Comparison of ENCODE assay signal across 7 mouse cellular contexts in genomic region chr5:22550033-22550551, GRCm38 (mm10). TPM values are rescaled to one million over a fixed set of nuclear protein-coding genes. Genes with fewer than 3 reads are reported as not detected.
A peak's percentile ranks its signal among the peaks of the same experiment; 100 is the strongest.
DNase-seq lines count a peak whose midpoint lies in the region; ATAC-seq lines count a peak whose summit lies in the region.

Gene Orc5 (minus strand): TSS chr5:22550429.

- H3K36me3 ChIP-seq in embryonic facial prominence, embryonic 10.5 days (replicated peaks) = peaks cover 24% of the 10 kb centered on the region
- H3K36me3 ChIP-seq in limb, embryonic 10.5 days = peaks cover 23% of the 10 kb centered on the region
- peaks cover 16% of the 10 kb centered on the region for H3K36me3 ChIP-seq in midbrain, embryonic 13.5 days

- ATAC-seq in granulocyte monocyte progenitor cell, adult 5-6 weeks (replicated peaks; ENCODE audit: poor library complexity, severe bottlenecking) = peak; percentile 95
- peak; percentile 100 for ATAC-seq in midbrain, embryonic 13.5 days

- H3K4me3 ChIP-seq in embryonic facial prominence, embryonic 10.5 days = peak within 1 kb of the TSS; percentile 80
- H3K4me3 ChIP-seq in limb, embryonic 10.5 days = peak within 1 kb of the TSS; percentile 75
- H3K4me3 ChIP-seq in midbrain, embryonic 13.5 days (replicated peaks) = peak within 1 kb of the TSS; percentile 68

- peaks cover 10% of the 10 kb centered on the region; the same call in 1 of the 2 replicates for H3K4me1 ChIP-seq in embryonic facial prominence, embryonic 10.5 days
- H3K4me1 ChIP-seq in limb, embryonic 10.5 days = peaks cover 10% of the 10 kb centered on the region; the same call in 1 of the 2 replicates
- H3K4me1 ChIP-seq in midbrain, embryonic 13.5 days (replicated peaks) = peaks cover 12% of the 10 kb centered on the region

- WGBS in embryonic facial prominence, embryonic 10.5 days = under 1% methylated on average over 31 of the region's 31 CpGs
- under 1% methylated on average over 31 of the region's 31 CpGs for WGBS in limb, embryonic 10.5 days
- WGBS in midbrain, embryonic 13.5 days = under 1% methylated on average over 31 of the region's 31 CpGs

- H3K4me2 ChIP-seq in midbrain, embryonic 13.5 days (replicated peaks) = peak within 1 kb of the TSS; percentile 89

- peak within 1 kb of the TSS; percentile 90 for H3K27ac ChIP-seq in embryonic facial prominence, embryonic 10.5 days (replicated peaks)
- peak within 1 kb of the TSS; percentile 92 for H3K27ac ChIP-seq in limb, embryonic 10.5 days
- H3K27ac ChIP-seq in midbrain, embryonic 13.5 days = peak within 1 kb of the TSS; percentile 73

- peak; percentile 96 for DNase-seq in adrenal gland, postnatal 10 days
- DNase-seq in embryonic facial prominence, embryonic 10.5 days (ENCODE audit: low spot score) = peak; percentile 96
- peak; percentile 90 for DNase-seq in kidney, adult 11 months
- DNase-seq in limb, embryonic 10.5 days (ENCODE audit: low spot score) = peak; percentile 96
- DNase-seq in spleen, adult 12 weeks (ENCODE audit: low spot score) = peak; percentile 92

- peak within 1 kb of the TSS; percentile 81 for H3K9ac ChIP-seq in midbrain, embryonic 13.5 days (replicated peaks)

- H3K27me3 ChIP-seq in embryonic facial prominence, embryonic 10.5 days (replicated peaks; ENCODE audit: low read depth, poor library complexity, severe bottlenecking) = no peaks in the 10 kb centered on the region
- no peaks in the 10 kb centered on the region for H3K27me3 ChIP-seq in limb, embryonic 10.5 days (ENCODE audit: low read depth, poor library complexity, severe bottlenecking)
- no peaks in the 10 kb centered on the region for H3K27me3 ChIP-seq in midbrain, embryonic 13.5 days

- peaks cover 4% of the 10 kb centered on the region; the same call in 1 of the 2 replicates for H3K9me3 ChIP-seq in embryonic facial prominence, embryonic 10.5 days
- H3K9me3 ChIP-seq in limb, embryonic 10.5 days (replicated peaks) = no peaks in the 10 kb centered on the region
- no peaks in the 10 kb centered on the region; the same call in 1 of the 2 replicates for H3K9me3 ChIP-seq in midbrain, embryonic 13.5 days

RNA-seq across cellular contexts. Expression of gene Orc5, which starts in this region (rescaled TPM):
- total RNA-seq in adrenal gland, postnatal 10 days (2021) = 10 to 100 TPM; 16.0 to 23.4 TPM
- 50.1 and 50.7 TPM in 2 replicates for polyA plus RNA-seq in embryonic facial prominence, embryonic 10.5 days (2016; fragmentation: Nextera tagmentation; extraction: Ambion mirVana)
- total RNA-seq in granulocyte monocyte progenitor cell, adult 5-6 weeks (2014; fragmentation: Nextera tagmentation) = 23.5 and 27.6 TPM in 2 replicates
- 29.4 and 32.6 TPM in 2 replicates for total RNA-seq in granulocyte monocyte progenitor cell, adult 5-6 weeks (2017)
- 51.2 and 52.6 TPM in 2 replicates for polyA plus RNA-seq in limb, embryonic 10.5 days (2016; fragmentation: Nextera tagmentation; extraction: Ambion mirVana)
- polyA plus RNA-seq in midbrain, embryonic 13.5 days (2015; fragmentation: Nextera tagmentation; extraction: Ambion mirVana) = 36.9 and 37.3 TPM in 2 replicates

Comparison
In these comparisons a context has a peak if more than half of its experiments do, and no peak if none do; other contexts are left out.
1. Peak in every context shown above with its lines: DNase-seq, ATAC-seq, H3K4me3 ChIP-seq and H3K27ac ChIP-seq.